In genomic region chr1:170907456-170908191, GRCm38 (mm10) we compare ENCODE assay signal across 8 mouse cellular contexts. TPM values are rescaled to one million over a fixed set of nuclear protein-coding genes. Genes with fewer than 3 reads are reported as not detected.
DNase-seq lines count a peak whose midpoint lies in the region; ATAC-seq and TF ChIP-seq lines count a peak whose summit lies in the region.

No protein-coding gene starts in this region.

- TF ChIP-seq CTCF in thymus, adult 2 months (IDR thresholded peaks at IDR 0.05; ENCODE audit: borderline replicate concordance, control insufficient read depth, extremely low read depth, insufficient read depth, low read length, poor library complexity): no peak
- 0 out of 2 replicates have a peak, but pooled peaks have one; percentile 9 for TF ChIP-seq CTCF in lung, postnatal 0 days (IDR thresholded peaks at IDR 0.05)

- H3K36me3 ChIP-seq in thymus, adult 2 months (ENCODE audit: control insufficient read depth, insufficient read depth, low read length): no peaks in the 10 kb centered on the region
- H3K36me3 ChIP-seq in forebrain, embryonic 16.5 days (ENCODE audit: control insufficient read depth, insufficient read depth): no peaks in the 10 kb centered on the region
- H3K36me3 ChIP-seq in kidney, embryonic 16.5 days (ENCODE audit: insufficient read depth, low read length): no peaks in the 10 kb centered on the region
- H3K36me3 ChIP-seq in lung, postnatal 0 days (ENCODE audit: insufficient read depth, low read length): no peaks in the 10 kb centered on the region

- peak overlapping the region; percentile 65 for H3K9ac ChIP-seq in forebrain, embryonic 16.5 days (replicated peaks; ENCODE audit: low read depth, low read length)
- H3K9ac ChIP-seq in kidney, embryonic 16.5 days (replicated peaks; ENCODE audit: low read length): peak overlapping the region; percentile 56
- no peak overlapping the region for H3K9ac ChIP-seq in lung, postnatal 0 days (replicated peaks; ENCODE audit: low read depth)

- no peak for TF ChIP-seq POLR2A in thymus, adult 2 months (IDR thresholded peaks at IDR 0.05; ENCODE audit: control insufficient read depth, extremely low read depth, insufficient read depth, low read length, poor library complexity)

- no peaks in the 10 kb centered on the region; the same call in 1 of the 2 replicates for H3K27me3 ChIP-seq in thymus, adult 2 months (ENCODE audit: control insufficient read depth, insufficient read depth, low read length)
- peaks cover 28% of the 10 kb centered on the region for H3K27me3 ChIP-seq in forebrain, embryonic 16.5 days (replicated peaks; ENCODE audit: control insufficient read depth, insufficient read depth, low read length)
- H3K27me3 ChIP-seq in kidney, embryonic 16.5 days (ENCODE audit: insufficient read depth, low read length): peaks cover 42% of the 10 kb centered on the region
- H3K27me3 ChIP-seq in lung, postnatal 0 days (replicated peaks; ENCODE audit: insufficient read depth, low read length): peaks cover 19% of the 10 kb centered on the region

- peak; percentile 89 for ATAC-seq in forebrain, embryonic 16.5 days
- ATAC-seq in kidney, embryonic 16.5 days (ENCODE audit: low FRiP score, low TSS enrichment): peak; percentile 75
- ATAC-seq in lung, postnatal 0 days: peak; percentile 40
- no peak for ATAC-seq in inflammation-experienced regulatory T-cells, adult 6 months

- H3K4me3 ChIP-seq in thymus, adult 2 months (ENCODE audit: control insufficient read depth, insufficient read depth, low read length): peak overlapping the region; percentile 26
- H3K4me3 ChIP-seq in forebrain, embryonic 16.5 days (replicated peaks; ENCODE audit: low read length): peak overlapping the region; percentile 66
- peak overlapping the region; percentile 59 for H3K4me3 ChIP-seq in kidney, embryonic 16.5 days (ENCODE audit: low read length)
- peak overlapping the region; percentile 29 for H3K4me3 ChIP-seq in lung, postnatal 0 days (ENCODE audit: low read depth, low read length)

- peak overlapping the region; percentile 98 for H3K4me2 ChIP-seq in forebrain, embryonic 16.5 days (ENCODE audit: low read length)
- H3K4me2 ChIP-seq in kidney, embryonic 16.5 days (replicated peaks; ENCODE audit: low read depth, low read length): peak overlapping the region; percentile 91
- H3K4me2 ChIP-seq in lung, postnatal 0 days (replicated peaks; ENCODE audit: low read depth, low read length): peak overlapping the region; percentile 49

- no peak for DNase-seq in thymus, adult 2 months
- DNase-seq in thymus, postnatal 25 days: no peak
- peak; percentile 66 to 70 for DNase-seq in cerebellum, adult 18-20 months
- DNase-seq in lung, postnatal 0 days (ENCODE audit: low spot score): peak; percentile 5
- peak; percentile 53 for DNase-seq in right cerebral cortex, adult 18-20 months

- H3K27ac ChIP-seq in thymus, adult 2 months (ENCODE audit: control insufficient read depth, insufficient read depth, low read length): no peak overlapping the region
- H3K27ac ChIP-seq in forebrain, embryonic 16.5 days (ENCODE audit: low read length): no peak overlapping the region
- H3K27ac ChIP-seq in kidney, embryonic 16.5 days (ENCODE audit: low read length): no peak overlapping the region
- H3K27ac ChIP-seq in lung, postnatal 0 days (ENCODE audit: low read length): no peak overlapping the region

- peaks cover 17% of the 10 kb centered on the region; the same call in 1 of the 2 replicates for H3K4me1 ChIP-seq in thymus, adult 2 months (replicated peaks; ENCODE audit: control insufficient read depth, insufficient read depth, low read length)
- H3K4me1 ChIP-seq in forebrain, embryonic 16.5 days (replicated peaks; ENCODE audit: control insufficient read depth, insufficient read depth, low read length): peaks cover 12% of the 10 kb centered on the region
- peaks cover 17% of the 10 kb centered on the region for H3K4me1 ChIP-seq in kidney, embryonic 16.5 days (ENCODE audit: insufficient read depth, low read length)
- H3K4me1 ChIP-seq in lung, postnatal 0 days (ENCODE audit: insufficient read depth, low read depth, low read length): peaks cover 4% of the 10 kb centered on the region

- 4% methylated on average over 71 of the region's 71 CpGs for WGBS in thymus, adult 2 months
- under 1% methylated on average over 66 of the region's 71 CpGs for WGBS in forebrain, embryonic 16.5 days
- under 1% methylated on average over 71 of the region's 71 CpGs for WGBS in kidney, embryonic 16.5 days
- WGBS in lung, postnatal 0 days: 2% methylated on average over 60 of the region's 71 CpGs

- H3K9me3 ChIP-seq in forebrain, embryonic 16.5 days (ENCODE audit: control insufficient read depth, low read length): no peaks in the 10 kb centered on the region
- H3K9me3 ChIP-seq in kidney, embryonic 16.5 days (ENCODE audit: low read length): no peaks in the 10 kb centered on the region
- no peaks in the 10 kb centered on the region for H3K9me3 ChIP-seq in lung, postnatal 0 days (ENCODE audit: low read length)

- no peak for TF ChIP-seq EP300 in lung, postnatal 0 days (IDR thresholded peaks at IDR 0.05)

RNA-seq across cellular contexts. Expression of gene Fcrlb, which starts 5.1 kb away (rescaled TPM):
- polyA plus RNA-seq in thymus, adult 2 months (2012; rRNA removed): 1.00 and 1.1 TPM in 2 replicates
- polyA plus RNA-seq in forebrain, embryonic 16.5 days (2015; fragmentation: Nextera tagmentation; extraction: Ambion mirVana): 0.22 TPM in 1 of 2 replicates, not detected in the other
- polyA plus RNA-seq in kidney, embryonic 16.5 days (2015; fragmentation: Nextera tagmentation; extraction: Ambion mirVana): 0.18 and 0.24 TPM in 2 replicates
- 0.26 TPM in 1 of 2 replicates, not detected in the other for polyA plus RNA-seq in lung, postnatal 0 days (2015; fragmentation: Nextera tagmentation; extraction: Ambion mirVana)
- not detected for polyA plus RNA-seq in inflammation-experienced regulatory T-cells, adult 6 months (2017; shearing (Covaris generic))

RNA-seq across cellular contexts. Expression of gene Fcrla, which starts 19.8 kb away (rescaled TPM):
- 9.9 and 11.0 TPM in 2 replicates for polyA plus RNA-seq in thymus, adult 2 months (2012; rRNA removed)
- not detected in 2 replicates for polyA plus RNA-seq in forebrain, embryonic 16.5 days (2015; fragmentation: Nextera tagmentation; extraction: Ambion mirVana)
- polyA plus RNA-seq in kidney, embryonic 16.5 days (2015; fragmentation: Nextera tagmentation; extraction: Ambion mirVana): not detected in 2 replicates
- 0.67 and 0.76 TPM in 2 replicates for polyA plus RNA-seq in lung, postnatal 0 days (2015; fragmentation: Nextera tagmentation; extraction: Ambion mirVana)
- 1 to 10 TPM in 2 of 3 experiments, not detected in 1; 1.2 to 2.1 TPM for polyA plus RNA-seq in inflammation-experienced regulatory T-cells, adult 6 months (2017; shearing (Covaris generic))

RNA-seq across cellular contexts. Expression of gene Dusp12, which starts 22.3 kb away (rescaled TPM):
- 17.7 and 19.3 TPM in 2 replicates for polyA plus RNA-seq in thymus, adult 2 months (2012; rRNA removed)
- 32.6 and 39.2 TPM in 2 replicates for polyA plus RNA-seq in forebrain, embryonic 16.5 days (2015; fragmentation: Nextera tagmentation; extraction: Ambion mirVana)
- polyA plus RNA-seq in kidney, embryonic 16.5 days (2015; fragmentation: Nextera tagmentation; extraction: Ambion mirVana): 39.5 and 40.5 TPM in 2 replicates
- 22.5 and 23.2 TPM in 2 replicates for polyA plus RNA-seq in lung, postnatal 0 days (2015; fragmentation: Nextera tagmentation; extraction: Ambion mirVana)
- polyA plus RNA-seq in inflammation-experienced regulatory T-cells, adult 6 months (2017; shearing (Covaris generic)): 10 to 100 TPM; 11.0 to 16.1 (median 11.7) TPM

RNA-seq across cellular contexts. Expression of gene Gm26620, which starts 22.8 kb away (rescaled TPM):
- polyA plus RNA-seq in thymus, adult 2 months (2012; rRNA removed): 0.26 and 0.46 TPM in 2 replicates
- 0.58 and 1.1 TPM in 2 replicates for polyA plus RNA-seq in forebrain, embryonic 16.5 days (2015; fragmentation: Nextera tagmentation; extraction: Ambion mirVana)
- 0.58 and 0.64 TPM in 2 replicates for polyA plus RNA-seq in kidney, embryonic 16.5 days (2015; fragmentation: Nextera tagmentation; extraction: Ambion mirVana)
- polyA plus RNA-seq in lung, postnatal 0 days (2015; fragmentation: Nextera tagmentation; extraction: Ambion mirVana): 0.46 and 0.79 TPM in 2 replicates
- polyA plus RNA-seq in inflammation-experienced regulatory T-cells, adult 6 months (2017; shearing (Covaris generic)): under 1 TPM in 1 of 3 experiments, not detected in 2; 0.53 TPM

RNA-seq across cellular contexts. Expression of gene Atf6, which starts 40.1 kb away (rescaled TPM):
- polyA plus RNA-seq in thymus, adult 2 months (2012; rRNA removed): 5.4 and 7.0 TPM in 2 replicates
- polyA plus RNA-seq in forebrain, embryonic 16.5 days (2015; fragmentation: Nextera tagmentation; extraction: Ambion mirVana): 7.7 and 8.1 TPM in 2 replicates
- 8.7 and 9.6 TPM in 2 replicates for polyA plus RNA-seq in kidney, embryonic 16.5 days (2015; fragmentation: Nextera tagmentation; extraction: Ambion mirVana)
- 10.8 and 11.0 TPM in 2 replicates for polyA plus RNA-seq in lung, postnatal 0 days (2015; fragmentation: Nextera tagmentation; extraction: Ambion mirVana)
- polyA plus RNA-seq in inflammation-experienced regulatory T-cells, adult 6 months (2017; shearing (Covaris generic)): 10 to 100 TPM in 1 of 3 experiments, 1 to 10 TPM in 2; 7.0 to 10.8 (median 9.6) TPM

Comparison
In these comparisons a context has a peak if more than half of its experiments do, and no peak if none do; other contexts are left out.
1. DNase-seq: peak in cerebellum, adult 18-20 months (2 of 2), lung, postnatal 0 days (single experiment) and right cerebral cortex, adult 18-20 months (single experiment); none in thymus, adult 2 months (single experiment) and thymus, postnatal 25 days (single experiment).
2. Peak in every context shown above with its lines, with median percentiles within 50 percentile points of each other: H3K4me3 ChIP-seq and H3K4me2 ChIP-seq.